Mouse (Mus musculus) central nervous system, embryonic 11.5 days (tissue): Measurements from ENCODE around the gene Zfp367. TPM values are rescaled to one million over a fixed set of nuclear protein-coding genes. Genes with fewer than 3 reads are reported as not detected.

ENCODE experiments used
- polyA plus RNA-seq: library from polyadenylated mRNA; depleted of rRNA; stranded (reverse); fragments of >200 nt; gene quantifications from 2 replicates; pipeline ENCODE4 v1.2.3, GENCODE M21; 2012; rRNA removed

The Zfp367 gene
- polyA plus RNA-seq, result 19.5 and 34.7 TPM in 2 replicates

GRCm38 (mm10) chr13:64153083-64153682 lies at the start of gene Zfp367:
Zfp367 (minus strand) TSS chr13:64153202.

GRCm38 (mm10) chr13:64161548-64161915 lies 8.5 kb upstream of the Zfp367 start, which contains the start of gene Habp4:
Habp4 (plus strand) TSS chr13:64161824.

GRCm38 (mm10) chr13:64128858-64129615 lies 24.0 kb downstream of the Zfp367 start, which contains the start of gene Slc35d2:
Slc35d2 (minus strand) TSS chr13:64129368.

GRCm38 (mm10) chr13:64089130-64089529 lies 63.9 kb downstream of the Zfp367 start, which contains the start of gene Hsd17b3:
Hsd17b3 (minus strand) TSS chr13:64089230.

Other genes starting within 250 kb of the Zfp367 start
- gene Hsd17b3, start 64.0 kb downstream of the Zfp367 start, polyA plus RNA-seq, result 0.24 and 0.36 TPM in 2 replicates
- 1.8 and 4.2 TPM in 2 replicates for gene Slc35d2, start 23.8 kb downstream of the Zfp367 start, polyA plus RNA-seq
- 28.6 and 32.4 TPM in 2 replicates for gene Habp4, start 8.6 kb upstream of the Zfp367 start, polyA plus RNA-seq
- gene Cdc14b, start 122.1 kb upstream of the Zfp367 start, polyA plus RNA-seq, result 9.6 and 21.5 TPM in 2 replicates
- 9.2 and 15.2 TPM in 2 replicates for gene Aaed1, start 159.5 kb upstream of the Zfp367 start, polyA plus RNA-seq
- 121 and 122 TPM in 2 replicates for gene Ctsl, start 217.7 kb upstream of the Zfp367 start, polyA plus RNA-seq